Mouse (Mus musculus): Measurements from ENCODE around the gene Rab14. TPM values are rescaled to one million over a fixed set of nuclear protein-coding genes. Genes with fewer than 3 reads are reported as not detected.

Rab14 gene
- polyA plus RNA-seq, 1 experiment from 2014 or later = 341 TPM

DNA sequence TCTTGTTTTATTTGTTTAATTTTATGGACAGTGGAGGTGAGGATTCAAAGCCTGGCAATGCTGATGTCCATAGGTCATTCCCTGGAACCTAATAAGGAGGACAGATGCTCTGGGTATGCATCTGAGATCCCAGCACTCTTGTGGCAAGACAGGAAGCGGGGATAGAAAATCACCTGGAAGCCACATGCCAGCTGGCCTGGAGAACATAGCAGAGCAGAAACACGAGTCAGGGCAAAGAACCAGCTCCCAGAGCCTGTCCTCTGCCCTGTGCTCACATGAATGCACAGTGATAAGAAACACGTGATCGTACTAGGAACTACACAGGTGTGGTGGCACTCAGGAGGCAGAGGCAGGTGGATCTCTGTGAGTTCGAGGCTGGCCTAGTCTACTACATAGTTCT lies 34.1 kb downstream of the Rab14 start:
- Histone ChIP-seq H3K9me3 (no peaks in the 10 kb centered on the region), H3K9ac (no peak overlapping the region), H3K27ac (no peak overlapping the region), H3K4me1 (0 out of 2 replicates have a peak, but pooled peaks cover 2% of the 10 kb centered on the region), H3K27me3 (no peaks in the 10 kb centered on the region), H3K4me3 (no peak overlapping the region), H3K36me3 (peaks cover 81% of the 10 kb centered on the region), H3K4me2 (no peak overlapping the region)
- ATAC-seq (ENCODE audit: insufficient number of reproducible peaks, low FRiP score, low TSS enrichment, low read depth) = no peak
- WGBS = 84% methylated on average over 5 of the region's 5 CpGs

DNA sequence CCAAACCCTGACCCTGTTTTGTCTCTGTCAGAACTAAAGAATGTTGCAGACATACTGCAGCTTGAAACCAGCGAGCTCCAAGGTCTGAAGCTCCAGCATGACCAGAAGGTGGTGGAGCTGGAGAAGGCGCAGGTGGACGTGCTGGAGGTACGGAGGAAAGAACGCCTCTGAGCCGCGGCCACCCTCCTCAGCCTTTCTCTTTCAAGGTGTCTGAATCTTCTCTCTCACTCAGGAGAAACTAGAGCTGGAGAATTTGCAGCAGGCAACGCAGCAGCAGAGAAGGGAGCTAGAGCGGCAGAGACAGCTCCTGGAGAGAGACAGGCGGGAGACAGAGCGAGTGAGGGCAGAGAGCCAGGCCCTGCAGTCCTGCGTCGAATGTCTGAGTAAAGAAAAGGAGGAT lies 35.5 kb downstream of the Rab14 start:
- no peak overlapping the region for H3K4me3 ChIP-seq
- WGBS = 94% methylated on average over 13 of the region's 13 CpGs
- no peak overlapping the region for H3K9ac ChIP-seq
- H3K27ac ChIP-seq = no peak overlapping the region
- no peaks in the 10 kb centered on the region for H3K27me3 ChIP-seq
- H3K36me3 ChIP-seq = peaks cover 71% of the 10 kb centered on the region
- no peaks in the 10 kb centered on the region for H3K9me3 ChIP-seq
- H3K4me1 ChIP-seq = no peaks in the 10 kb centered on the region
- H3K4me2 ChIP-seq = no peak overlapping the region
- no peak for ATAC-seq (ENCODE audit: insufficient number of reproducible peaks, low FRiP score, low TSS enrichment, low read depth)

- peaks cover 61% of the 10 kb centered on the region for H3K36me3 ChIP-seq
Measured at GRCm38 (mm10) chr2:35163396-35163795, 37.5 kb downstream of the Rab14 start.

GRCm38 (mm10) chr2:35161846-35162488 lies 39.0 kb downstream of the Rab14 start:
- ATAC-seq (ENCODE audit: insufficient number of reproducible peaks, low FRiP score, low TSS enrichment, low read depth) = no peak
- Histone ChIP-seq H3K9ac (no peak overlapping the region), H3K9me3 (no peaks in the 10 kb centered on the region), H3K27ac (no peak overlapping the region), H3K36me3 (peaks cover 62% of the 10 kb centered on the region), H3K4me3 (no peak overlapping the region), H3K27me3 (no peaks in the 10 kb centered on the region), H3K4me1 (no peaks in the 10 kb centered on the region), H3K4me2 (no peak overlapping the region)
- 89% methylated on average over 4 of the region's 4 CpGs for WGBS

More at GRCm38 (mm10) chr2:35163396-35163795, 37.5 kb downstream of the Rab14 start:
- ATAC-seq (ENCODE audit: insufficient number of reproducible peaks, low FRiP score, low TSS enrichment, low read depth) = no peak
- H3K9me3 ChIP-seq = no peaks in the 10 kb centered on the region
- no peaks in the 10 kb centered on the region for H3K4me1 ChIP-seq
- no peak overlapping the region for H3K4me3 ChIP-seq
- H3K4me2 ChIP-seq = no peak overlapping the region
- no peak overlapping the region for H3K27ac ChIP-seq
- H3K9ac ChIP-seq = no peak overlapping the region
- H3K27me3 ChIP-seq = no peaks in the 10 kb centered on the region
- 93% methylated on average over 5 of the region's 5 CpGs for WGBS

GRCm38 (mm10) chr2:35160206-35160605 lies 40.7 kb downstream of the Rab14 start:
- 0 out of 2 replicates have a peak overlapping the region, but pooled peaks have one; percentile 5 for H3K27ac ChIP-seq
- no peaks in the 10 kb centered on the region for H3K27me3 ChIP-seq
- H3K9me3 ChIP-seq = no peaks in the 10 kb centered on the region
- H3K9ac ChIP-seq = no peak overlapping the region
- H3K4me2 ChIP-seq = no peak overlapping the region
- WGBS = 32% methylated on average over 5 of the region's 5 CpGs
- peaks cover 61% of the 10 kb centered on the region for H3K36me3 ChIP-seq
- H3K4me1 ChIP-seq = no peaks in the 10 kb centered on the region
- ATAC-seq (ENCODE audit: insufficient number of reproducible peaks, low FRiP score, low TSS enrichment, low read depth) = 0 out of 2 replicates have a peak, but pooled peaks have one; percentile 61
- H3K4me3 ChIP-seq = no peak overlapping the region

DNA sequence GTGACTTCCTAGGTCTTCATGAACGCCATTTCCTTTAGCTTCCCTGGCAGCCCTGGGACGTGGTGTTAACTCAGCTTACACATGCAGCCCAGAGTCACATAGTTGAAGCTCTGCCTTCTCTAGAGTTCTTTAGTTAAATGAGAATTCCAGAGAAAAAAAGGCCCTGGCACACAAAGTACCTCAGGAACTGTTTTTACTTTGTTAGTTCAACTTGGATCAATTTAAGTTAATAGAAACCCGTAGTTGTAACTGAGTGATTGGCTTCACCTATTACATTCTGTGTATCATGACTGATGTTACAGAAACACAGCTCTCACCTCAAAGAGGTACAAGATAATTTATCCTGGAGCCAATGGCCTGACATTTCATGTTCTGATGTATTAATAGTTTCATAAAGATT lies 42.6 kb downstream of the Rab14 start:
- ATAC-seq (ENCODE audit: insufficient number of reproducible peaks, low FRiP score, low TSS enrichment, low read depth) = no peak
- Histone ChIP-seq H3K4me2 (no peak overlapping the region), H3K9ac (no peak overlapping the region), H3K27ac (no peak overlapping the region), H3K4me3 (no peak overlapping the region), H3K27me3 (no peaks in the 10 kb centered on the region), H3K36me3 (peaks cover 68% of the 10 kb centered on the region), H3K4me1 (no peaks in the 10 kb centered on the region), H3K9me3 (no peaks in the 10 kb centered on the region)
- 72% methylated on average over 3 of the region's 3 CpGs for WGBS

GRCm38 (mm10) chr2:35157836-35158235 lies 43.1 kb downstream of the Rab14 start:
- Histone ChIP-seq H3K9ac (no peak overlapping the region), H3K4me2 (no peak overlapping the region), H3K27ac (no peak overlapping the region), H3K27me3 (no peaks in the 10 kb centered on the region), H3K36me3 (peaks cover 68% of the 10 kb centered on the region), H3K4me1 (no peaks in the 10 kb centered on the region), H3K4me3 (no peak overlapping the region), H3K9me3 (no peaks in the 10 kb centered on the region)
- WGBS = 83% methylated on average over 7 of the region's 7 CpGs
- no peak for ATAC-seq (ENCODE audit: insufficient number of reproducible peaks, low FRiP score, low TSS enrichment, low read depth)

DNA sequence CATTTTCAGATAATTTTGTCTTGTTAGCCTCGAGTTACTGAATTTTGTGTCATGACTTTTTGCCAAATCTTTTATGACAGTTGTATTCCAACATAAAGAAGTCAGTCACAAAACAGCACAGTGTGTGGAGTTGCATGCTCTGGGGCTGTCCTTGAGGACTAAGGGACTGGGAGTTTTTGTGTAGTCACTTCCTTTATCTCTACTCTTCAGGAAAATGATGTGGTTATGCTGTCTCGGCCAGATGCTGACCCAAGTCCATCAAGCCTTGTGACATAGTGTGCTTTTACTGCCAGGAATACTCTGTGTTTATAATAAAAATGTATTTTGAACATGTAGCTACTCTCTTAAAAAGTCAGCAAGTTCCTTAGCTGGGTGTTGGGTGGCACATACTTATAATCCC lies 43.9 kb downstream of the Rab14 start:
- Histone ChIP-seq H3K27ac (no peak overlapping the region), H3K9me3 (no peaks in the 10 kb centered on the region), H3K4me2 (no peak overlapping the region), H3K4me1 (no peaks in the 10 kb centered on the region), H3K36me3 (peaks cover 70% of the 10 kb centered on the region), H3K27me3 (no peaks in the 10 kb centered on the region), H3K9ac (no peak overlapping the region), H3K4me3 (no peak overlapping the region)
- ATAC-seq (ENCODE audit: insufficient number of reproducible peaks, low FRiP score, low TSS enrichment, low read depth) = no peak
- WGBS = 72% methylated on average over 2 of the region's 2 CpGs

DNA sequence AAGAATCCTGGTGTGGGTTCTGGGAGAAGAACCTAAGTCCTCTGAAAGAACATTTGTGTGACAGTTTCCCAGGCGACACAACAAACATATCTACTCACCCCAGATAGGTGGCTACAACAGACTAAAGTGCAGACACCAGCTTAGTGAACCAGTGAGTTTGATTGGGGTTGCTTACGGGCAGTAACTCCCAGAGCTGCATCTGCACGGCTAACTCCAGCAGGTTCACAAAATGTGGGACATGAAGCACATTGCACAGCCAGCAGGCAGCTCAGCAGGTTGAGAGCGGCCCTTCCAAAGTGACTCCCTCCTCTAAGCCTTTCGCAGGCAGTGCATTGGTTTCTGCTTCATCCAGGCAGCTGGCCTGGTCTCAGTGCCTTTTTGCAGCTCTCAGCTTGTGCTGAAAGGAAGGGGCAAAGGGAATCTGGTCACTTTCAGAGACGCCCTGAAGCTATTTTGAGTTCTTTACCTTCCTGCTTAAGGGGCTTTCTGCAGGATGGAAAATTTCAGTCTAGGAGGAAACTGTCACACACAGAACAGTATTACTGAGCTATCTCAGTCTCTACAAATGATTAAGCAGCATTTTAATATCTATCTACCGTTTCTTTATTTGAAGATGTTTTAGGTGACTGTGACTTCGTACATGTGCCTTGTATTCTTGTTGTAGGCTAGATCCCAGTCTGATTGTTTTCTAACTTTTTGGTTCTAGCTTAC lies 46.9 kb downstream of the Rab14 start:
- ATAC-seq (ENCODE audit: insufficient number of reproducible peaks, low FRiP score, low TSS enrichment, low read depth) = no peak
- no peak overlapping the region for H3K27ac ChIP-seq
- H3K4me3 ChIP-seq = no peak overlapping the region
- no peaks in the 10 kb centered on the region for H3K9me3 ChIP-seq
- H3K9ac ChIP-seq = no peak overlapping the region
- no peaks in the 10 kb centered on the region for H3K27me3 ChIP-seq
- peaks cover 89% of the 10 kb centered on the region for H3K36me3 ChIP-seq
- WGBS = 85% methylated on average over 8 of the region's 8 CpGs
- no peaks in the 10 kb centered on the region for H3K4me1 ChIP-seq
- H3K4me2 ChIP-seq = no peak overlapping the region

GRCm38 (mm10) chr2:35153179-35153578 lies 47.7 kb downstream of the Rab14 start:
- Histone ChIP-seq H3K4me3 (no peak overlapping the region), H3K27ac (no peak overlapping the region), H3K36me3 (peaks cover 95% of the 10 kb centered on the region), H3K4me1 (no peaks in the 10 kb centered on the region), H3K27me3 (no peaks in the 10 kb centered on the region), H3K4me2 (no peak overlapping the region), H3K9ac (no peak overlapping the region), H3K9me3 (no peaks in the 10 kb centered on the region)
- WGBS = 82% methylated on average over 6 of the region's 6 CpGs
- no peak for ATAC-seq (ENCODE audit: insufficient number of reproducible peaks, low FRiP score, low TSS enrichment, low read depth)

DNA sequence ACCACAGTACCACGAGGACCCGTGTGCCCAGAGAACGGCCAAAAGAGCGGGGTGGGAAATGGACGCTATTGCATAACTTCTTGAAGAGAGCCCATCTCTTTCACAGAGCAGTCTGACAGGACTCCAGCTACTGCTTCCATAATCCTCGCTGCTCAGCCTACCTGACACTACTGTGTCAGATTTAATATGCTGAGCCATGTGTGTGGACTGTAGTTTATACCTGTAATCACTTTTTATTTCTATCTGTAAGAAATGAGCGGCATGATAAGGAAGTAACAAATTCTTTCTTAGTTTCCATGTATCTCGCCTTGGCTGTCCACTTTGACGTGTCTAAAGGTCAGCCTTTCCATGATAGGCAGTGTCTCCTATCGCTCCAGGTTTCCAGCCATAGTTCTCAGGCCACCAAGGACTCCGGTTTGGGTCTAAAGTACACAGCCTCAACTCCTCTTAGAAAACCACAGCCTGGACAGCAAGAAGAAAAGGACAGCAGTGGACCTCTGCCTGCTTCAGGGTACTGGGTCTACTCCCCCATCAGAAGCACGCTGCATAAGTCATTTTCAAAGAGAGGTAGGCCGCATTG lies 49.5 kb downstream of the Rab14 start:
- H3K27me3 ChIP-seq = no peaks in the 10 kb centered on the region
- H3K4me2 ChIP-seq = no peak overlapping the region
- no peaks in the 10 kb centered on the region for H3K9me3 ChIP-seq
- H3K36me3 ChIP-seq = peaks cover 98% of the 10 kb centered on the region
- no peak overlapping the region for H3K4me3 ChIP-seq
- 94% methylated on average over 13 of the region's 13 CpGs for WGBS
- H3K4me1 ChIP-seq = no peaks in the 10 kb centered on the region
- no peak overlapping the region for H3K9ac ChIP-seq
- no peak for ATAC-seq (ENCODE audit: insufficient number of reproducible peaks, low FRiP score, low TSS enrichment, low read depth)
- no peak overlapping the region for H3K27ac ChIP-seq

- Histone ChIP-seq H3K9ac (no peak overlapping the region), H3K27ac (no peak overlapping the region), H3K4me1 (no peaks in the 10 kb centered on the region), H3K9me3 (no peaks in the 10 kb centered on the region), H3K4me3 (no peak overlapping the region), H3K36me3 (peaks cover 93% of the 10 kb centered on the region), H3K27me3 (no peaks in the 10 kb centered on the region), H3K4me2 (no peak overlapping the region)
- ATAC-seq (ENCODE audit: insufficient number of reproducible peaks, low FRiP score, low TSS enrichment, low read depth) = no peak
- 94% methylated on average over 10 of the region's 10 CpGs for WGBS
Measured at GRCm38 (mm10) chr2:35148806-35149205, 52.1 kb downstream of the Rab14 start.
